Mouse (Mus musculus) hindbrain, embryonic 12.5 days (tissue): ENCODE results near the gene Rcan2. TPM values are rescaled to one million over a fixed set of nuclear protein-coding genes. Genes with fewer than 3 reads are reported as not detected.
A peak's percentile ranks its signal among the peaks of the same experiment; 100 is the strongest.

Source experiments
- ATAC-seq: fragments of 200-750 bp; cut with Nextera tagmentation; 2 replicates; pipeline ENCODE4 v1.8.0; 2017; ENCODE audit warnings: moderate TSS enrichment; ENCODE audit not compliant: low FRiP score
- H3K27ac ChIP-seq: fragments of 300-500 bp; sonication (generic); 2 replicates; pipeline ENCODE4 v1.5.1; 2016; ENCODE audit warnings: mild to moderate bottlenecking
- H3K27me3 ChIP-seq: fragments of 300-500 bp; sonication (generic); 2 replicates; pipeline ENCODE4 v1.6.1; 2016; ENCODE audit warnings: mild to moderate bottlenecking
- H3K36me3 ChIP-seq: fragments of 300-500 bp; sonication (generic); 2 replicates; pipeline ENCODE4 v1.6.1; 2016; ENCODE audit warnings: mild to moderate bottlenecking
- H3K4me1 ChIP-seq: fragments of 300-500 bp; sonication (generic); 2 replicates; pipeline ENCODE4 v1.6.1; 2016
- H3K4me2 ChIP-seq: fragments of 300-500 bp; sonication (generic); replicated peaks from 2 replicates; pipeline ENCODE4 v1.6.1; 2016; ENCODE audit warnings: mild to moderate bottlenecking
- H3K4me3 ChIP-seq: fragments of 300-500 bp; sonication (generic); 2 replicates; pipeline ENCODE4 v1.5.1; 2016; ENCODE audit warnings: mild to moderate bottlenecking
- H3K9ac ChIP-seq: fragments of 300-500 bp; sonication (generic); 2 replicates; pipeline ENCODE4 v1.6.1; 2016; ENCODE audit warnings: mild to moderate bottlenecking, moderate library complexity
- H3K9me3 ChIP-seq: fragments of 300-500 bp; sonication (generic); replicated peaks from 2 replicates; pipeline ENCODE4 v1.6.1; 2016; ENCODE audit warnings: mild to moderate bottlenecking
- WGBS: fragments of 180-500 bp; shearing (Covaris S2); methylation state at CpG from one replicate; pipeline ENCODE4 v1.1.7; 2016; 5-methylcytosine and 5-hydroxymethylcytosine counted together
- polyA plus RNA-seq: library from polyadenylated mRNA; unstranded; fragments of >200 nt; fragmentation: Nextera tagmentation; extraction: Ambion mirVana; gene quantifications from 2 replicates; pipeline ENCODE4 v1.2.1, GENCODE M21; 2016

The Rcan2 gene
- polyA plus RNA-seq, result 51.9 and 65.0 TPM in 2 replicates

DNA sequence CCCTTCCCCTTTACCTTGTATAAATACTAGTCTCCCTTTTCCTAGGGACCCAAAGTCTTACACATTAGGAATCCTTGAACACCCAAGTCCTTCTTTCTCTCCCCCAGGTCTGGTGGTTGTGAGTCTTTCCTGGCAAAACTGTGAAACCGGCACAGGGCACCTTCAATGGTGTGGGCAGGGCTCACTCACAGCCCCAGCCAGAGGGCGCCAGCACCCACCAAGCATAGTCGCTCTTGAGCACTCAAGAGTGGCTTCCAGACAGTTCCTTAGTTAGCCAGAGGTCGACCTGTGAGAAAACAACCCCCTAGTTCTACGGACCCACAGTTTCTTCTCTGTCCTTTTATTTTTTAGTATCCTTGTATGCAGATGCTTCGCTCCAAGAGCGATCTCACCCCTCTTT, at the start of gene Rcan2:
Rcan2 (plus strand) TSS at position 275 of the 400 bp plus-strand sequence.
- Histone ChIP-seq H3K36me3 (no peaks in the 10 kb centered on the region), H3K4me1 (0 out of 2 replicates have a peak, but pooled peaks cover 3% of the 10 kb centered on the region), H3K27ac (peak within 1 kb of the TSS; percentile 73), H3K4me2 (peak within 1 kb of the TSS; percentile 93), H3K9ac (peak within 1 kb of the TSS; percentile 76), H3K27me3 (peaks cover 5% of the 10 kb centered on the region), H3K9me3 (no peaks in the 10 kb centered on the region), H3K4me3 (peak within 1 kb of the TSS; percentile 76)
- ATAC-seq, result peak; percentile 88
- 1% methylated on average over 7 of the region's 7 CpGs for WGBS

DNA sequence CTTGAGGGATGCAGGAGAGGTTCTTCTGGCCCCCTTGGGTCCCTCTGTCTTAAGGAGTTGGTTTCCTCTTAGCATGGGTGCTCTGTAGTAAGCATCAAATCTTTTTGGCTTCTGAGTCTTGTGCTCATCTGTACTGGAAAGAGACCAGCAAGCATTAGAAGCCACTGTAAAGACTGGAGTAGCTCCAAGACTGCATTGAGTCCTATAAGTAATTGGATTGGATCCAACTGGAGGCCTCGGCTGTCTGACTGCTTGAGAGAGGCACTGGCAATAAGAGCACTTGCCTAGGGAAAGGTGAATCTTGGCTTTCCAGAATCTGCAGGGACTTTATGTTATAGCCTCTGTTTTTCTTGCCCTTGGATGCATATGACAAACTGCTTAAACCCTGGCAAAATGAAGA, 48.3 kb upstream of the Rcan2 start:
- 71% methylated on average over 1 of the region's 1 CpGs for WGBS
- H3K4me3 ChIP-seq, result no peak overlapping the region
- H3K36me3 ChIP-seq, result no peaks in the 10 kb centered on the region
- H3K4me2 ChIP-seq, result no peak overlapping the region
- H3K27me3 ChIP-seq, result no peaks in the 10 kb centered on the region
- no peaks in the 10 kb centered on the region for H3K9me3 ChIP-seq
- H3K9ac ChIP-seq, result no peak overlapping the region
- H3K27ac ChIP-seq, result no peak overlapping the region
- ATAC-seq, result no peak
- H3K4me1 ChIP-seq, result no peaks in the 10 kb centered on the region

DNA sequence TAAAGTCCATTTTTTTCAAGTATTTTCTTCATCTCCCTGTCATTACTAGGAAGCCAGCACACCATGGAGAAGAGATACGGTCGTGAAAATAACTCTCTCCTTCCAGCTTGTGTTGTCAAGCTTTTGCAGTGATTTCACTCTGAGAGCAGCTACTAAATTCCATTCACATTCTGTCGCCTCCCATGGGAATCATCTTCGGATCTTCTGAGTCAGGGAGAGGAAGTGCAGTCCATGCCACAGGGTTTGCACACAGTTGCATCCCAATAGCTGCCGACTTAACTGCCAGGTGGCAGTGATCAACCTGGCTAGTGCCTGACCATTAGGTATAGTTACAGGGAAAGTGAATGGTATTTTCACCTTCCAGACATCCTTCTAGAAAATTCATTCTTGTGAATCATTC, 46.5 kb upstream of the Rcan2 start:
- H3K36me3 ChIP-seq, result no peaks in the 10 kb centered on the region
- no peak for ATAC-seq
- no peak overlapping the region for H3K9ac ChIP-seq
- H3K27me3 ChIP-seq, result no peaks in the 10 kb centered on the region
- H3K4me1 ChIP-seq, result no peaks in the 10 kb centered on the region
- H3K9me3 ChIP-seq, result no peaks in the 10 kb centered on the region
- H3K27ac ChIP-seq, result no peak overlapping the region
- H3K4me3 ChIP-seq, result no peak overlapping the region
- H3K4me2 ChIP-seq, result no peak overlapping the region
- 63% methylated on average over 5 of the region's 5 CpGs for WGBS

DNA sequence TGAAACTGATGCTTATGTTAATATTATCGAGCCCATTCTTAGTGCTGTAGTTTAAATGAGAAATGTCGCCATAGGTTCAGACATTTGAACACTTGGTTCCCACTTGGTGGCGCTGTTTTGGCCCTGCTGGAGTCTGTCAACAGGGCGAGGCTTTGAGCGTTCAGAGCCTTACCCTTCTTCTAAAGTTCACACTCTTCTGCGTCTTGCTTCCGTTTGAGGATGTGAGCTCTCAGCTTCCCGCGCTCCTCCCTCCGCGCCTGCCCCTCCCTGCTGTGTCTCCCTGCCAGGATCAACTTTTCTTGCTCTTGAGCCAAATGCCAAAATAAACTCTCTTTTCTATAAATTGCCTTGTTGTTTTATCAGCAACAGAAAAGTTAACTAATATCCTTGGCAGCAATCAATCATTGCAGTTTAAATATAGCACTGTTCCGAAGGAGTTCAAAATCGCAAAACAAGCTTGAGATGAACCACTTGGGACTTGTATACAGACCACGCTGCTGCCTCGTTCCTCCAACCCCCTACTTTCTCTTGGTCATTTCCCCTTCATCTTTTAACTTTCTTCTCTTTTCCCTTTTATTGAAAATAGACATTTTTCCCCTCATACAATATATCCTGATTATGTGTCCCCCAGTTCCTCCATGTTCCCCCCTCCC, 42.4 kb upstream of the Rcan2 start:
- no peak overlapping the region for H3K9ac ChIP-seq
- H3K4me2 ChIP-seq, result no peak overlapping the region
- no peaks in the 10 kb centered on the region for H3K36me3 ChIP-seq
- 59% methylated on average over 15 of the region's 15 CpGs for WGBS
- no peak overlapping the region for H3K4me3 ChIP-seq
- H3K27me3 ChIP-seq, result no peaks in the 10 kb centered on the region
- no peaks in the 10 kb centered on the region for H3K4me1 ChIP-seq
- H3K27ac ChIP-seq, result no peak overlapping the region
- no peaks in the 10 kb centered on the region for H3K9me3 ChIP-seq
- ATAC-seq, result no peak

DNA sequence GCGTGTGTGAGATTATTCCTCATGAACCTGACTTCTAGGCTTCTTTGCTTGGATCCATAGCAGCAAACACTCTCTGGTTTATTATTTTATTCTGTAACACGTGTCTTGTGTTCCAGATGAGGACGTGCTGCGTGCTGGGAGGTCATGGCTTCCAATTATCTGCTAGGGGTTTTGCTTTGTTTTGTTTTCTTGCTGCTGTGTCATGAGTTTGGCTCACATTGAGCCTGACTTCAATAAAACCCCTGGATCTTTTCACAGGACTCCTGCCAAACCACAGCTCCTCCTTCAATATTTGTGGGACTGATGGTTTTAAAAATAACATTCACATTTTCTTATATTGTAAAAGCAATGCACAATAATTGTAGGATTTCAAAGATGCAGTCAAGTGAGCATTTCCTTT, 16.6 kb upstream of the Rcan2 start:
- Histone ChIP-seq H3K27me3 (no peaks in the 10 kb centered on the region), H3K4me2 (no peak overlapping the region), H3K27ac (no peak overlapping the region), H3K9me3 (no peaks in the 10 kb centered on the region), H3K4me1 (no peaks in the 10 kb centered on the region), H3K4me3 (no peak overlapping the region), H3K36me3 (no peaks in the 10 kb centered on the region), H3K9ac (no peak overlapping the region)
- no peak for ATAC-seq
- WGBS, result 74% methylated on average over 4 of the region's 4 CpGs

DNA sequence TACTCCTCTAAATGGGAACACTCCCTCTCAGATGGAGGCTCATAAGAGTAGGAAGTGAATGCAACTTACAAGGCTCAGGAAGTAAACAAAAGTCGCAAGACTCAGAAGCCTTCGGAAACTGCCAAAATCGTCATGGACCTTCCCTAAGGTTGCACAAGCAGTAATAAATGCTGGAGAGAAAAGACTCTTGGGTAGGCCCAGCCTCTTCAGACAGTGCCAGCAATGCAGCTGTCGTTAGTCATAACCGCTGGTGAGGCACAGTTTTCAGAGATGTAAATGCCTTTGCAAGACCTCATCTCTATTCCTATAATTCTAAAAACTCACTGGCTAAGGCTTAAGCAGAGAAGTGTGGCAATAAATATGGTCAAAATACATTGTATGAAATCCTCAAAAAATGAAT, 12.9 kb upstream of the Rcan2 start:
- H3K4me1 ChIP-seq, result no peaks in the 10 kb centered on the region
- H3K36me3 ChIP-seq, result no peaks in the 10 kb centered on the region
- ATAC-seq, result no peak
- 94% methylated on average over 5 of the region's 5 CpGs for WGBS
- H3K9ac ChIP-seq, result no peak overlapping the region
- H3K9me3 ChIP-seq, result no peaks in the 10 kb centered on the region
- no peak overlapping the region for H3K27ac ChIP-seq
- H3K27me3 ChIP-seq, result no peaks in the 10 kb centered on the region
- H3K4me2 ChIP-seq, result no peak overlapping the region
- no peak overlapping the region for H3K4me3 ChIP-seq

DNA sequence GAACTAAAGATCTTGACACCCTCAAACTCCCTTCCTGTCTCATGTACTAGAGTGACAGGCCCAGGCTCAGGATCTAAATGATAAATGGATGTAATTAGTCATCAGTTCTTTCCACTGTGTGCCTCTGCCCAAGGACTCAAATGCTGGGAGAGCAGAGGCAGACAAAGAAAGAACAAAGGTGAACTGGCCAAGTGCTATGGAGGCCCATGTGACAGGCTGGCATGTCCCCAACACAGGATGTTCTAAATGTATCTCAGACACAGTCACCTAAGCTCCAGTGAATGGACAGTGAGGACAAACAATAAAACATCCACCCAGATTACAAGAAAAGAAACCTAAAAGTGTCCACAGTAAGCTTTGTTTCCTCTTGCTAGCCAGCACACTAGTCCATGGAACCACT, 11.8 kb upstream of the Rcan2 start:
- no peak overlapping the region for H3K9ac ChIP-seq
- H3K4me3 ChIP-seq, result no peak overlapping the region
- H3K9me3 ChIP-seq, result no peaks in the 10 kb centered on the region
- no peak overlapping the region for H3K4me2 ChIP-seq
- H3K36me3 ChIP-seq, result no peaks in the 10 kb centered on the region
- H3K27me3 ChIP-seq, result no peaks in the 10 kb centered on the region
- ATAC-seq, result no peak
- H3K27ac ChIP-seq, result no peak overlapping the region
- H3K4me1 ChIP-seq, result no peaks in the 10 kb centered on the region

DNA sequence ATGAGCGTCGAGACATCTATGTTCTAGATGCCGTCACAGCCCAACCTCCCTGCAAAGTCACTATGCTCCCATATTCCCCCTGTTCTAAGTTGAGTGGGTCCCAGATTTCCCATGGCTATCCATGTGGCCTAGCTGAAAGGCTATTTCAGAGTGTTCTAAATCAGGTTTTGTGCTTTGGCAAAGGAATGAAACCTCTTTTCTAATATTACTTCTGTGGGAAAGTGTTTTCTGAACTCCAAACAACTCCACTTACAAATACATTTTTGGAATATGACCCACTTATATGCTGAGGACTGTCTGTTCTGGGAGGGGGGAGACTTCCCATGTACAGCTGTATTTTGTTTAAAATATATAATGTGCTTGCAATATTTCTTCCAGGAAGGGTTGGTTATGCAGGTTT, 9.4 kb upstream of the Rcan2 start:
- Histone ChIP-seq H3K27me3 (no peaks in the 10 kb centered on the region), H3K36me3 (no peaks in the 10 kb centered on the region), H3K4me1 (no peaks in the 10 kb centered on the region), H3K27ac (no peak overlapping the region), H3K4me2 (no peak overlapping the region), H3K9ac (no peak overlapping the region), H3K9me3 (no peaks in the 10 kb centered on the region), H3K4me3 (no peak overlapping the region)
- ATAC-seq, result no peak
- 98% methylated on average over 3 of the region's 3 CpGs for WGBS

DNA sequence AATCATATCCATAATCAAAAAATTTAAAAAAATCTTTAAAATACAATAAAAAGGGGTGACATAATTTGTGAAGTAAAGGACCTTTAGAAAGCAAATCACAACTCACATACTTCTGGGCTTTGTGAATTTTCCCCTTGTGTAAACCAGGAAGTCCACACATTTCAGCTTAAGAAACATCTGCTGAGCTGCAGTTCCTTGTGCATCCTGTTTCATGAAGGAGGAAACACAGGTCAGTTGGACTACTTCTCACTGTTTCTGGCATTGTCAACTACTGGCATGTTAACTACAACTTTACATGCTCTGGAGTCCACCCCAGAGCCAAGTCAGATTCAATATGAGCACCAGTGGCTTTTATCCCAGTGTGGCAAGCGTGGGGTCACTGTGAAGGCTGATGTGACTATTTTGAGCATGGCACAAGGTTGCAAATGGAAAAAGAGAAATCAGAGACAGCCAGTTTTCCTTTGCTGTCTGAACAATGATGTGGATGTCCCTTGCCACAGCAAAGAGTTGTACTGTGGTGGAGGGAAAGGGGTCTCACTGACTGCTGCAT, 6.3 kb upstream of the Rcan2 start:
- ATAC-seq, result no peak
- Histone ChIP-seq H3K4me3 (no peak overlapping the region), H3K36me3 (no peaks in the 10 kb centered on the region), H3K4me1 (no peaks in the 10 kb centered on the region), H3K9me3 (no peaks in the 10 kb centered on the region), H3K27me3 (no peaks in the 10 kb centered on the region), H3K4me2 (no peak overlapping the region), H3K27ac (no peak overlapping the region), H3K9ac (no peak overlapping the region)
- 68% methylated on average over 1 of the region's 1 CpGs for WGBS

DNA sequence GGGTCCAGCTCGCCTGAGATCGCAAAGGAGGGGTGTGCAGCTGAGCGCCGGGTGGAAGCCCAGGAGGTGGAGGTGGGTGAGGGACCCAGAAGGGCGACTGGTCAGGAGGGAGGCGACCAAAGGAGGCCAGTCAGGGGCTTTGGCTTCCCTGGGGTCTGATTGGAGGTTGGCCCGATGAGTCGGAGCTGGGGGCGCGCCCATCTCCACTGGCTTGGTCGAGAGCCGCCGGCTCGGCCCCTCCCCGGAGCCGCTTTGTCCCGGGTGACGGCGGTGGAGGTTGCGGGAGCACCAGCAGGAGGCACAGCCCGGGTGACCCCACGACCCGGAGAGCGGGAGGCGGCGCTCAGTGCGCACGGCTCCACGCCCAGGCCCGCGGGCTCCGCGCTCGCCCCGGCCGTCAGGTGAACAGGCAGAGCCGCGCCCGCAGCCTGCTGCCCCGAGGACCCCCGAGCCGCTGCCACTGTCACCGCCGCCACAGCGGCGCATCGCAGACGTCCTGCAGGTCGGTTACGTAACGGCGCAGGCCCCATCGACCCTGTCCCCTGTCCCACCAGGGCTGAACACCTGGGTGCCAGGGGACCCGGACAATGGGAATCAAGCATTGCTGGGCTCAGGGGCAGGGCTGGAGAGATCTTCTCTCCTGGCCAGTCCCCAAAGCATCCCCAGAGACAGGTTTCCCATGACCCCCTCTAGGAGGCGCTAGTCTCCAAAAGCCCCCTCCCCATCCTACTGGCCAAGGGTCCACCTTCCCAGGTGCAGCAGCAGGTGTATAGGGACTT, 633 bp downstream of the Rcan2 start:
- Histone ChIP-seq H3K27me3 (peaks cover 5% of the 10 kb centered on the region), H3K9me3 (no peaks in the 10 kb centered on the region), H3K4me1 (0 out of 2 replicates have a peak, but pooled peaks cover 3% of the 10 kb centered on the region), H3K9ac (peak overlapping the region; percentile 76), H3K4me3 (peak overlapping the region; percentile 76), H3K36me3 (no peaks in the 10 kb centered on the region), H3K4me2 (peak overlapping the region; percentile 93), H3K27ac (peak overlapping the region; percentile 73)
- under 1% methylated on average over 55 of the region's 55 CpGs for WGBS
- ATAC-seq, result peak; percentile 91

DNA sequence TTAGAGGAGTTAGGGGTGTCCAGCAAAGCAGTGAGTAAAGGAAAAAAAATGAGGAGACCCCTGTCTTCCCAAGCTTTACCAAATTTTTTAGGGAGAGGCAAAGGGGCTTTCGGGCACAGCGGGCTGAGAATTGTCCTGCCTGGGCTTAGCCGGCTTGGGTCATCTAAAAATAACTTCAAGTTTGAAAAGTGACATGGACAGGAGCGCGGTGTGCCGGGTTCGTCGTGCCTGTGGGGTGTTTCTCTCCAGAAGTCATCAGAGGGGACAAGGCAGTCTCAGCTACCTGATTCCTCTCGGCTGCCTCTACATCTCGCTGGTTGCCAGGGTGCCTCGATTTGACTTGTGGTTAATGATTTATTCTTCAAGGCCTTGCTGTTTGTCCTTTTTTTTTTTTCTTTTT, 1.3 kb downstream of the Rcan2 start:
- Histone ChIP-seq H3K9ac (no peak overlapping the region), H3K9me3 (no peaks in the 10 kb centered on the region), H3K27ac (no peak overlapping the region), H3K4me2 (peak overlapping the region; percentile 93), H3K4me1 (0 out of 2 replicates have a peak, but pooled peaks cover 3% of the 10 kb centered on the region), H3K4me3 (peak overlapping the region; percentile 76), H3K36me3 (no peaks in the 10 kb centered on the region), H3K27me3 (peaks cover 5% of the 10 kb centered on the region)
- 54% methylated on average over 11 of the region's 11 CpGs for WGBS
- no peak for ATAC-seq

DNA sequence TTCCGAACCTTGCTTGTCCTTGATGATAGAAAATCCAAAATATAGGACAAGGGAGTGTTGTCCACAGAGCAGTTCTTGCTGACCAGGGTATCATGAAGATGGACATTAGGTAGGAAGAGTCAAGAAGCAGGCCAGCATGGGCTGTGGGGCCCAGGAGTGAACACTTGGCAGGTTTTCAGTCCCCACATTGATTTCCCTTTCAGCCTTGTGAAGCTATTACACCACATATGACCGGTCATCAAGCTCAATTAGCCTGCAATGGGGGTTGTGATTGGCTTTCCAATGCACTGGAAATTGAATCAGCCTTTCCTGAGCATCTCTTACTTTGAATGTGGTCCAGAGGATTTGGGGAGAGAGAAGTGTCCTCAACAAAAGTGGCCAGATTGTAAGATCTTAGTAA, 2.0 kb downstream of the Rcan2 start:
- Histone ChIP-seq H3K4me2 (no peak overlapping the region), H3K36me3 (no peaks in the 10 kb centered on the region), H3K4me3 (no peak overlapping the region), H3K9ac (no peak overlapping the region), H3K4me1 (0 out of 2 replicates have a peak, but pooled peaks cover 3% of the 10 kb centered on the region), H3K9me3 (no peaks in the 10 kb centered on the region), H3K27me3 (peaks cover 5% of the 10 kb centered on the region), H3K27ac (no peak overlapping the region)
- no peak for ATAC-seq
- 91% methylated on average over 2 of the region's 2 CpGs for WGBS
